Mouse (Mus musculus): Measurements from ENCODE around the gene Colgalt1.

DNA sequence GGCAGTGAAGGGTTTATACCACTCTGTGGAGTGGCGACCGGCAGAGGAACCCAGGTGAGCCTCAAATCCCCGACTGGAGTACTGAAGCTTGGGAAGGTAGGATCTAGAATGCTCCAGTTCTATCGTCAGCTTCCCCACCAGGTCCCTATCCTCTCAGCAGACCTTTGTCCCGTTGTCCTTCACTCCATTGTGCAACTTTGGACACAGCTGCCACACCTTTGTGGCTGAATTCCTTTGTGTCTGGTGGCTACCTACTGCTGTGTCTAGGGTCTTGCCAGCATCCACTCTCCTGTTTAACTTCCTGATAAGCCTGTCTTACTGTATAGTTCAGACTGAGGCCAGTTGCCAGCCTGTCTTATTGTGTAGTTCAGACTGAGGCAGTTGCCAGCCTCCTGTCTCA is 1.3 kb downstream of the Colgalt1 start:
- no peak for TF ChIP-seq GATA1 (IDR thresholded peaks at IDR 0.05; ENCODE audit: low read length)
- no peak for TF ChIP-seq TAL1 (IDR thresholded peaks at IDR 0.05; ENCODE audit: low read length)
